Mouse (Mus musculus) hindbrain, embryonic 14.5 days (tissue): ENCODE results near the gene Pabpc1l. TPM values are rescaled to one million over a fixed set of nuclear protein-coding genes. Genes with fewer than 3 reads are reported as not detected.

Experiments used
- ATAC-seq: fragments of 200-750 bp; cut with Nextera tagmentation; 2 replicates; pipeline ENCODE4 v1.8.0; 2017; ENCODE audit warnings: moderate number of reproducible peaks, mild to moderate bottlenecking, moderate TSS enrichment, moderate library complexity; ENCODE audit not compliant: low FRiP score
- DNase-seq: peaks from one replicate; pipeline ENCODE4 v3.0.0-alpha.2; 2015; ENCODE audit warnings: low spot score
- H3K27ac ChIP-seq: fragments of 300-500 bp; sonication (generic); 2 replicates; pipeline ENCODE4 v1.5.1; 2014; ENCODE audit warnings: mild to moderate bottlenecking, moderate library complexity
- H3K27me3 ChIP-seq: fragments of 300-500 bp; sonication (generic); 2 replicates; pipeline ENCODE4 v1.6.1; 2014; ENCODE audit warnings: mild to moderate bottlenecking, low read length, mixed read lengths; ENCODE audit not compliant: control insufficient read depth, insufficient read depth
- H3K36me3 ChIP-seq: fragments of 300-500 bp; sonication (generic); replicated peaks from 2 replicates; pipeline ENCODE4 v1.6.1; 2014; ENCODE audit not compliant: control insufficient read depth, insufficient read depth
- H3K4me1 ChIP-seq: fragments of 300-500 bp; sonication (generic); replicated peaks from 2 replicates; pipeline ENCODE4 v1.6.1; 2014; ENCODE audit warnings: antibody characterized with exemption, low read length, mixed read lengths; ENCODE audit not compliant: control insufficient read depth, insufficient read depth
- H3K4me2 ChIP-seq: fragments of 300-500 bp; sonication (generic); replicated peaks from 2 replicates; pipeline ENCODE4 v1.6.1; 2014; ENCODE audit warnings: mild to moderate bottlenecking, moderate library complexity
- H3K4me3 ChIP-seq: fragments of 300-500 bp; sonication (generic); replicated peaks from 2 replicates; pipeline ENCODE4 v1.5.1; 2014; ENCODE audit warnings: mild to moderate bottlenecking, low read length
- H3K9ac ChIP-seq: fragments of 300-500 bp; sonication (generic); 2 replicates; pipeline ENCODE4 v1.6.1; 2014
- H3K9me3 ChIP-seq: fragments of 300-500 bp; sonication (generic); 2 replicates; pipeline ENCODE4 v1.6.1; 2016; ENCODE audit warnings: low read length; ENCODE audit not compliant: control insufficient read depth
- WGBS: fragments of 180-500 bp; shearing (Covaris S2); extraction: QIAGEN DNeasy Blood & Tissue Kit; methylation state at CpG from one replicate; pipeline ENCODE4 v1.1.7; 2014; 5-methylcytosine and 5-hydroxymethylcytosine counted together
- polyA plus RNA-seq: library from polyadenylated mRNA; unstranded; fragments of >200 nt; fragmentation: Nextera tagmentation; extraction: Ambion mirVana; gene quantifications from 2 replicates; pipeline ENCODE4 v1.2.1, GENCODE M21; 2014

Pabpc1l gene
- polyA plus RNA-seq, 1 experiment from 2014 or later: 1.6 TPM

DNA sequence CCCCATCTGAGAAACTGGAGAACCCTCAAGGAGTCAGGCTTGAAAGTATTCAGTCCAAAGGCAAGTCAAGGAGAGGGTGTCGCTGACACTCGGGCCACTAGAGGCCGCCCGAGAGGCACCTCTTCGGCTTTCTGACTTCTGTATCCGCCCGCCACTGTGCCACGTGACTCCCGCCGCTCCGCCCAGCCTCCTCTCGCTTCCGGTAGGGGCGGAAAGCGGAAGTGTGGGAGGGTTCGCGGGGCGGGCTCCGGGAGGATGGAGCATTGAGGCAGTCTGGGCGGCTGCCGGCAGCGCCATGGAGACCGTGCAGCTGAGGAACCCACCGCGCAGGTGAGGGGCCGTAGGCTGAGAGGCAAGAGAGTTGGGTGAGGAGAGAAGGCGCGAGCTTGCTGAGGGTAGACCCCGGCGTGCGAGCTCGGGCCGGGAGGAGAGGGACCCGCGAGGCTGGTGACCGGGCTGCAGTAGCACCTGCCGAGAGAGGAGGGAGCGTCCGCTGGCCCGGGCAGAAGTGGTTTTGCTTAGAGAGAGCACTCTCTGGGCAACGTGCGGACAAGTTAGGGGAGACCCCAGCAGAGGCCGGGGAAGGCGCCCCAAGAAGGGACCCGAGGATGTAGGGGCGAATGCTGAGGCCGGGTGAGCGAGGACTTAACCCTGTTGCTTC lies 48.8 kb downstream of the Pabpc1l start:
- H3K9me3 ChIP-seq: no peaks in the 10 kb centered on the region
- ATAC-seq (peak; percentile 91), DNase-seq (peak; percentile 98)
- peak overlapping the region; percentile 79 for H3K4me2 ChIP-seq
- no peaks in the 10 kb centered on the region for H3K27me3 ChIP-seq
- WGBS: under 1% methylated on average over 47 of the region's 48 CpGs
- 0 out of 2 replicates have a peak, but pooled peaks cover 4% of the 10 kb centered on the region for H3K36me3 ChIP-seq
- peak overlapping the region; percentile 86 for H3K4me3 ChIP-seq
- H3K4me1 ChIP-seq: peaks cover 17% of the 10 kb centered on the region
- H3K9ac ChIP-seq: peak overlapping the region; percentile 80
- peak overlapping the region; percentile 68 for H3K27ac ChIP-seq

GRCm38 (mm10) chr2:164075088-164075487 lies 49.8 kb downstream of the Pabpc1l start:
- H3K4me2 ChIP-seq: peak overlapping the region; percentile 79
- H3K27ac ChIP-seq: no peak overlapping the region
- peak overlapping the region; percentile 86; the same call in 1 of the 2 replicates for H3K4me3 ChIP-seq
- no peaks in the 10 kb centered on the region for H3K9me3 ChIP-seq
- peaks cover 12% of the 10 kb centered on the region for H3K36me3 ChIP-seq
- WGBS: 62% methylated on average over 5 of the region's 5 CpGs
- no peaks in the 10 kb centered on the region for H3K27me3 ChIP-seq
- DNase-seq (no peak), ATAC-seq (no peak)
- peaks cover 7% of the 10 kb centered on the region; the same call in 1 of the 2 replicates for H3K4me1 ChIP-seq
- H3K9ac ChIP-seq: peak overlapping the region; percentile 80

GRCm38 (mm10) chr2:164076874-164077425 lies 51.7 kb downstream of the Pabpc1l start:
- ATAC-seq: no peak
- WGBS: 95% methylated on average over 8 of the region's 8 CpGs
- peaks cover 31% of the 10 kb centered on the region for H3K36me3 ChIP-seq
- H3K27ac ChIP-seq: no peak overlapping the region
- H3K9ac ChIP-seq: no peak overlapping the region
- H3K27me3 ChIP-seq: no peaks in the 10 kb centered on the region
- no peak overlapping the region for H3K4me2 ChIP-seq
- no peaks in the 10 kb centered on the region for H3K9me3 ChIP-seq
- no peak overlapping the region for H3K4me3 ChIP-seq
- no peak for DNase-seq
- peaks cover 7% of the 10 kb centered on the region; the same call in 1 of the 2 replicates for H3K4me1 ChIP-seq

GRCm38 (mm10) chr2:164077875-164078274 lies 52.6 kb downstream of the Pabpc1l start:
- Histone ChIP-seq H3K9ac (no peak overlapping the region), H3K36me3 (peaks cover 40% of the 10 kb centered on the region), H3K27ac (no peak overlapping the region), H3K4me1 (peaks cover 7% of the 10 kb centered on the region; the same call in 1 of the 2 replicates), H3K9me3 (no peaks in the 10 kb centered on the region), H3K4me3 (no peak overlapping the region), H3K4me2 (no peak overlapping the region), H3K27me3 (no peaks in the 10 kb centered on the region)
- whole genome bisulfite sequencing: 93% methylated on average over 5 of the region's 5 CpGs
- DNase-seq (no peak), ATAC-seq (no peak)

DNA sequence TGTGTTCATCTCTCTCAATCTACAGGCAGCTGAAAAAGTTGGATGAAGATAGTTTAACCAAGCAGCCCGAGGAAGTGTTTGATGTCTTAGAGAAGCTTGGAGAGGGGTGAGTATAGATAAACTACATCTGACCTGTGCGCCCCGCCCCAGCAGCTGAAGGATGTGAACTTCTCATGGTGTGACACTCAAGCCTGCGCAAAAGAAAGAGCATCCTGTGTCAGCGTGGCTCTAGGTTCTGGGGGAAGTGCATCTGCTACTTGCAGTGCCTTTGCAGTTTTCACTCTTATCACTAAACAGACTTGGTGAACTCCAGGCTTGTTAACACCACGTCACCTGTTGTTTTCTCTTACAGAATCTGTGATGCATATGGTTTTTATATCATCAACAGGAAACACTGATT lies 54.2 kb downstream of the Pabpc1l start:
- no peak for DNase-seq
- Histone ChIP-seq H3K4me3 (no peak overlapping the region), H3K27ac (no peak overlapping the region), H3K9ac (no peak overlapping the region), H3K4me1 (peaks cover 7% of the 10 kb centered on the region; the same call in 1 of the 2 replicates), H3K4me2 (no peak overlapping the region), H3K9me3 (no peaks in the 10 kb centered on the region), H3K27me3 (no peaks in the 10 kb centered on the region), H3K36me3 (peaks cover 56% of the 10 kb centered on the region)
- 96% methylated on average over 6 of the region's 6 CpGs for WGBS
- no peak for ATAC-seq

DNA sequence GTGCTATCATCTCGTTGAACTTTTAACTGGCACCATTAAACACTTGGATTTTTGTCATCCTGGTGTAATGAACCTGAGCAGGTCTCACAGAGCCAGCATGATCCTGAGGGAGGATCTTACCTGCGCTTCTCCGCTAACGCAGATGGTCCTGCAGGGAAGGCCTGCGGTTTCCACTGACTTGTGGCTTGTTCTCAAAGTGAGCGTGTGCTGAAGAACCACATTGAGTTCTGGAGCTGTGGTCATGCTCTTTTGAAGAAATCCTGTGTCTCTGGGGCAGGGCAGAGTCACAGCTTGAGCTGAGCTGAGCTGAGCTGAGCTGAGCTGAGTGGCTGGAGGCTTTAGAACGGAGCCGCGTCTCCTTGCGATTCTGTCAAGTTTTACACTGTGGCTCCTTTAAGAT lies 56.3 kb downstream of the Pabpc1l start:
- H3K36me3 ChIP-seq: peaks cover 72% of the 10 kb centered on the region
- H3K4me3 ChIP-seq: no peak overlapping the region
- H3K4me2 ChIP-seq: no peak overlapping the region
- no peak overlapping the region for H3K27ac ChIP-seq
- H3K4me1 ChIP-seq: no peaks in the 10 kb centered on the region
- H3K9ac ChIP-seq: no peak overlapping the region
- no peak for DNase-seq
- 98% methylated on average over 10 of the region's 10 CpGs for WGBS
- no peak for ATAC-seq
- H3K9me3 ChIP-seq: no peaks in the 10 kb centered on the region
- H3K27me3 ChIP-seq: no peaks in the 10 kb centered on the region

GRCm38 (mm10) chr2:164082175-164082574 lies 56.9 kb downstream of the Pabpc1l start:
- ATAC-seq (no peak), DNase-seq (no peak)
- H3K9me3 ChIP-seq: no peaks in the 10 kb centered on the region
- H3K27ac ChIP-seq: no peak overlapping the region
- no peaks in the 10 kb centered on the region for H3K27me3 ChIP-seq
- no peak overlapping the region for H3K4me2 ChIP-seq
- no peaks in the 10 kb centered on the region for H3K4me1 ChIP-seq
- 94% methylated on average over 10 of the region's 10 CpGs for WGBS
- H3K36me3 ChIP-seq: peaks cover 78% of the 10 kb centered on the region
- no peak overlapping the region for H3K4me3 ChIP-seq
- H3K9ac ChIP-seq: no peak overlapping the region

DNA sequence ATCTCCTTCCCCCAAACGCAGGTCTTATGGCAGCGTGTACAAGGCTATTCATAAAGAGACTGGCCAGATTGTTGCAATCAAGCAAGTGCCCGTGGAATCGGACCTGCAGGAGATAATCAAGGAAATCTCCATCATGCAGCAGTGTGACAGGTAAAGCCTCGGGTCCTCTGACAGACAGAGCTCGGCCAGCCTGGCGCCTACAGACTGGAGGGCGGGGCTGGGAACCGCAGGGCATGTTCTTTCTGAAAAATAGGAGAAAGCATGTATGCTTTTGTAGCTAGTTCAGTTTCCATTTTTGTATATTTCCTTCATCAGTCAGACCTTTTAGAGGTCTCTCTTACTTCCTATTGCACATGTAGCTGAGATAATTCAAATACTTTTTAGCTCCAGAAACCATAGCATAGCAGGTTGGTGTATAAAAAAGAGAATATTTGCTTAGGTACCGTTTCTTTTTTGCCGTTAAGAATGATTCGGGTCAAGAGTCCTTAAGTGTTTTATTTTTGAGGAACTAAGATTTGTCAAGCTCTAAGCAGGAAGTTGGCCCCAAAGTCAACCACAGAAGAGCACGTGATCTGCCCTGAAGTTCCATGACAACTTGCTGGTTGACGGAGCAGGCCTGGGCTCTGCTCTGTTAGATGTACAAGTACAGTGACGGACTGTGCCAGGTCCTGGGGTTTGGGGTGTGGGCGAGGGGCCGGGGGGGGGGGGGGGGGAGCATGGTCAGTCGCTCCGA lies 58.5 kb downstream of the Pabpc1l start:
- Histone ChIP-seq H3K9me3 (no peaks in the 10 kb centered on the region), H3K27ac (no peak overlapping the region), H3K4me1 (no peaks in the 10 kb centered on the region), H3K36me3 (peaks cover 94% of the 10 kb centered on the region), H3K4me2 (no peak overlapping the region), H3K9ac (no peak overlapping the region), H3K27me3 (no peaks in the 10 kb centered on the region), H3K4me3 (no peak overlapping the region)
- no peak for DNase-seq
- no peak for ATAC-seq
- WGBS: 94% methylated on average over 19 of the region's 19 CpGs

DNA sequence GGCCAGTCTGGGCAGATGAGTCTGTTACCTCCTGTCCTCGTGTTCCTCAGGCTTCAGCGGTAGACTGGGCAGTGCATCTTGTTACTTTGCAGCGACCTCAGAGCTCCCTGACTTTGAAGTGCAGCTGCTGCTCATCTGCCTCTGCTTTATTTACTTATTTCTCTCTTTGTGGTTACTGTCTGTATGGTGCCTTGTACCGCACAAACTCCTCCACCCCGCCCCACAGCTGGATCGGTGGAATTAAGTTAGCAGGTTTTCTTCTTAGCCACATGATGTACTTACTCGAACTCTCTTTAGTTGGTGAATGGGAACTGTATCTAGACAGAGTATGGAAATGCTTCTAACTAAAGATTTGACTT lies 59.1 kb downstream of the Pabpc1l start:
- H3K4me1 ChIP-seq: no peaks in the 10 kb centered on the region
- H3K27me3 ChIP-seq: no peaks in the 10 kb centered on the region
- H3K4me2 ChIP-seq: no peak overlapping the region
- DNase-seq (no peak), ATAC-seq (no peak)
- no peak overlapping the region for H3K4me3 ChIP-seq
- H3K36me3 ChIP-seq: peaks cover 99% of the 10 kb centered on the region
- H3K9me3 ChIP-seq: no peaks in the 10 kb centered on the region
- no peak overlapping the region for H3K9ac ChIP-seq
- no peak overlapping the region for H3K27ac ChIP-seq
- 88% methylated on average over 7 of the region's 7 CpGs for WGBS
